16 mouse cellular contexts compared by ENCODE assay signal in genomic region chrX:7661086-7661485, GRCm38 (mm10). TPM values are rescaled to one million over a fixed set of nuclear protein-coding genes. Genes with fewer than 3 reads are reported as not detected.
DNase-seq lines count a peak whose midpoint lies in the region; ATAC-seq and TF ChIP-seq lines count a peak whose summit lies in the region.
"Had no signal": no experiment of that assay in that cellular context is flagged by ENCODE, and none has a peak within 500 bp of the region (broad histone marks: within the 10 kb centered on the region; RNA-seq: fewer than 3 reads in every experiment).

No protein-coding gene starts in this region.

- peak overlapping the region; percentile 35 for H3K4me3 ChIP-seq in gastrocnemius, adult 2 months
- no peak overlapping the region for H3K4me3 ChIP-seq in heart, embryonic 15.5 days
- no peak overlapping the region for H3K4me3 ChIP-seq in brown adipose tissue, adult 24 weeks (ENCODE audit: insufficient read depth, low read depth, low read length)
- H3K4me3 ChIP-seq: embryonic facial prominence, embryonic 13.5 days; hindbrain, embryonic 10.5 days; intestine, embryonic 15.5 days had no signal

- H3K27me3 ChIP-seq in heart, embryonic 15.5 days: no peaks in the 10 kb centered on the region
- H3K27me3 ChIP-seq: embryonic facial prominence, embryonic 13.5 days; intestine, embryonic 15.5 days had no signal

- intact Hi-C loops in gastrocnemius, adult 2 months (cut with DNase I): no loop called here
- intact Hi-C loops in gastrocnemius, postnatal 14 days (cut with DNase I; ENCODE audit: low total_unique reads): no loop called here

- peaks cover 27% of the 10 kb centered on the region for H3K4me1 ChIP-seq in heart, embryonic 15.5 days (replicated peaks)
- H3K4me1 ChIP-seq in brown adipose tissue, adult 24 weeks (ENCODE audit: control insufficient read depth, insufficient read depth, insufficient read length, low read length): peaks cover 4% of the 10 kb centered on the region
- H3K4me1 ChIP-seq: intestine, embryonic 15.5 days had no signal

- TF ChIP-seq CTCF in gastrocnemius, adult 2 months (IDR thresholded peaks at IDR 0.05): no peak

- H3K36me3 ChIP-seq in heart, embryonic 15.5 days: no peaks in the 10 kb centered on the region
- H3K36me3 ChIP-seq: embryonic facial prominence, embryonic 13.5 days; hindbrain, embryonic 10.5 days; intestine, embryonic 15.5 days had no signal

- H3K4me2 ChIP-seq in heart, embryonic 15.5 days: no peak overlapping the region
- H3K4me2 ChIP-seq: embryonic facial prominence, embryonic 13.5 days; hindbrain, embryonic 14.5 days; intestine, embryonic 15.5 days had no signal

- 56% methylated on average over 4 of the region's 4 CpGs for WGBS in heart, embryonic 15.5 days

- peak; percentile 54 for DNase-seq in gastrocnemius, adult 2 months
- no peak for DNase-seq in gastrocnemius, postnatal 14 days
- DNase-seq in heart, postnatal 4 days: no peak
- DNase-seq in thymus, postnatal 4 days: no peak
- DNase-seq: adrenal gland, postnatal 10 days; cerebellum, adult 18-20 months; cerebellum, adult 9-11 months; cerebellum, postnatal 36 days; kidney, adult 18-20 months had no signal

- H3K9me3 ChIP-seq in heart, embryonic 15.5 days (replicated peaks): no peaks in the 10 kb centered on the region
- H3K9me3 ChIP-seq: embryonic facial prominence, embryonic 13.5 days; intestine, embryonic 15.5 days had no signal

- ATAC-seq in heart, embryonic 15.5 days (replicated peaks; ENCODE audit: insufficient number of reproducible peaks, insufficient read depth, low FRiP score, low read depth): no peak
- ATAC-seq: forebrain, embryonic 14.5 days; intestine, embryonic 15.5 days had no signal

- peak overlapping the region; percentile 93 for H3K27ac ChIP-seq in gastrocnemius, adult 2 months
- 0 out of 2 replicates have a peak overlapping the region, but pooled peaks have one; percentile 27 for H3K27ac ChIP-seq in heart, embryonic 15.5 days
- peak overlapping the region; percentile 92 for H3K27ac ChIP-seq in brown adipose tissue, adult 24 weeks (replicated peaks; ENCODE audit: low read depth, low read length)
- H3K27ac ChIP-seq: embryonic facial prominence, embryonic 13.5 days; hindbrain, embryonic 10.5 days; hindbrain, embryonic 14.5 days; intestine, embryonic 15.5 days had no signal

- no peak overlapping the region for H3K9ac ChIP-seq in heart, embryonic 15.5 days
- H3K9ac ChIP-seq: embryonic facial prominence, embryonic 13.5 days; hindbrain, embryonic 14.5 days; intestine, embryonic 15.5 days had no signal

RNA-seq across cellular contexts. Expression of gene Prickle3, which starts 4.0 kb away (rescaled TPM):
- 10 to 100 TPM; 23.6 to 26.6 TPM for total RNA-seq in gastrocnemius, adult 2 months (2021)
- 10 to 100 TPM; 10.3 to 18.7 TPM for total RNA-seq in gastrocnemius, postnatal 14 days (2021)
- 8.0 and 10.6 TPM in 2 replicates for polyA plus RNA-seq in heart, embryonic 15.5 days (2015; fragmentation: Nextera tagmentation; extraction: Ambion mirVana)
- 10 to 100 TPM; 11.9 to 12.0 TPM for total RNA-seq in heart, postnatal 4 days (2021)
- polyA plus RNA-seq in brown adipose tissue, adult 24 weeks (2012; ENCODE audit: insufficient read depth, insufficient read length, missing spikeins): 6.3 and 8.3 TPM in 2 replicates

RNA-seq across cellular contexts. Expression of gene Plp2, which starts 10.1 kb away (rescaled TPM):
- 10 to 100 TPM; 23.8 to 42.7 TPM for total RNA-seq in gastrocnemius, adult 2 months (2021)
- 10 to 100 TPM; 40.3 to 50.8 TPM for total RNA-seq in gastrocnemius, postnatal 14 days (2021)
- polyA plus RNA-seq in heart, embryonic 15.5 days (2015; fragmentation: Nextera tagmentation; extraction: Ambion mirVana): 129 and 145 TPM in 2 replicates
- total RNA-seq in heart, postnatal 4 days (2021): 100 to 1,000 TPM; 101 to 115 TPM
- 27.0 and 31.6 TPM in 2 replicates for polyA plus RNA-seq in brown adipose tissue, adult 24 weeks (2012; ENCODE audit: insufficient read depth, insufficient read length, missing spikeins)

RNA-seq across cellular contexts. Expression of gene Magix, which starts 20.0 kb away (rescaled TPM):
- total RNA-seq in gastrocnemius, adult 2 months (2021): 10 to 100 TPM; 21.0 to 31.0 TPM
- 1 to 10 TPM; 4.4 to 6.4 TPM for total RNA-seq in gastrocnemius, postnatal 14 days (2021)
- 0.69 and 1.2 TPM in 2 replicates for polyA plus RNA-seq in heart, embryonic 15.5 days (2015; fragmentation: Nextera tagmentation; extraction: Ambion mirVana)
- 1 to 10 TPM; 2.3 to 2.7 TPM for total RNA-seq in heart, postnatal 4 days (2021)
- polyA plus RNA-seq in brown adipose tissue, adult 24 weeks (2012; ENCODE audit: insufficient read depth, insufficient read length, missing spikeins): 2.9 and 3.4 TPM in 2 replicates
- polyA plus RNA-seq: embryonic facial prominence, embryonic 13.5 days; hindbrain, embryonic 10.5 days; hindbrain, embryonic 14.5 days had no signal

RNA-seq across cellular contexts. Expression of gene Syp, which starts 22.8 kb away (rescaled TPM):
- total RNA-seq in gastrocnemius, adult 2 months (2021): 1 to 10 TPM in 1 of 2 experiments, under 1 TPM in 1; 0.56 to 1.2 TPM
- total RNA-seq in gastrocnemius, postnatal 14 days (2021): 1 to 10 TPM in 1 of 2 experiments, under 1 TPM in 1; 0.86 to 1.4 TPM
- polyA plus RNA-seq in heart, embryonic 15.5 days (2015; fragmentation: Nextera tagmentation; extraction: Ambion mirVana): 0.64 and 2.8 TPM in 2 replicates
- under 1 TPM; 0.45 to 0.79 TPM for total RNA-seq in heart, postnatal 4 days (2021)
- polyA plus RNA-seq in brown adipose tissue, adult 24 weeks (2012; ENCODE audit: insufficient read depth, insufficient read length, missing spikeins): 13.0 and 15.6 TPM in 2 replicates

RNA-seq across cellular contexts. Expression of gene Gpkow, which starts 35.8 kb away (rescaled TPM):
- 10 to 100 TPM; 12.5 to 15.3 TPM for total RNA-seq in gastrocnemius, adult 2 months (2021)
- total RNA-seq in gastrocnemius, postnatal 14 days (2021): 10 to 100 TPM; 15.9 to 16.4 TPM
- polyA plus RNA-seq in heart, embryonic 15.5 days (2015; fragmentation: Nextera tagmentation; extraction: Ambion mirVana): 27.0 and 28.2 TPM in 2 replicates
- 10 to 100 TPM; 26.1 to 26.4 TPM for total RNA-seq in heart, postnatal 4 days (2021)
- polyA plus RNA-seq in brown adipose tissue, adult 24 weeks (2012; ENCODE audit: insufficient read depth, insufficient read length, missing spikeins): 17.4 and 24.4 TPM in 2 replicates

Comparison
In these comparisons a context has a peak if more than half of its experiments do, and no peak if none do; other contexts are left out.
1. H3K27ac ChIP-seq: peak in every context shown above with its lines; median percentile 93 in gastrocnemius, adult 2 months; 92 in brown adipose tissue, adult 24 weeks; 27 in heart, embryonic 15.5 days.